Mouse (Mus musculus) WW6 (cell line): Measurements from ENCODE around the gene Nudt2.
A peak's percentile ranks its signal among the peaks of the same experiment; 100 is the strongest.
"Not testable (repeated sequence)": the region's sequence is repeated elsewhere in the genome, so short reads cannot be mapped to it uniquely, and the experiment has no call there.

Experiments
- DNase-seq: peaks from one replicate; pipeline ENCODE4 v3.0.0-alpha.2; 2013; ENCODE audit warnings: low read depth, low spot score

The Nudt2 gene

DNA sequence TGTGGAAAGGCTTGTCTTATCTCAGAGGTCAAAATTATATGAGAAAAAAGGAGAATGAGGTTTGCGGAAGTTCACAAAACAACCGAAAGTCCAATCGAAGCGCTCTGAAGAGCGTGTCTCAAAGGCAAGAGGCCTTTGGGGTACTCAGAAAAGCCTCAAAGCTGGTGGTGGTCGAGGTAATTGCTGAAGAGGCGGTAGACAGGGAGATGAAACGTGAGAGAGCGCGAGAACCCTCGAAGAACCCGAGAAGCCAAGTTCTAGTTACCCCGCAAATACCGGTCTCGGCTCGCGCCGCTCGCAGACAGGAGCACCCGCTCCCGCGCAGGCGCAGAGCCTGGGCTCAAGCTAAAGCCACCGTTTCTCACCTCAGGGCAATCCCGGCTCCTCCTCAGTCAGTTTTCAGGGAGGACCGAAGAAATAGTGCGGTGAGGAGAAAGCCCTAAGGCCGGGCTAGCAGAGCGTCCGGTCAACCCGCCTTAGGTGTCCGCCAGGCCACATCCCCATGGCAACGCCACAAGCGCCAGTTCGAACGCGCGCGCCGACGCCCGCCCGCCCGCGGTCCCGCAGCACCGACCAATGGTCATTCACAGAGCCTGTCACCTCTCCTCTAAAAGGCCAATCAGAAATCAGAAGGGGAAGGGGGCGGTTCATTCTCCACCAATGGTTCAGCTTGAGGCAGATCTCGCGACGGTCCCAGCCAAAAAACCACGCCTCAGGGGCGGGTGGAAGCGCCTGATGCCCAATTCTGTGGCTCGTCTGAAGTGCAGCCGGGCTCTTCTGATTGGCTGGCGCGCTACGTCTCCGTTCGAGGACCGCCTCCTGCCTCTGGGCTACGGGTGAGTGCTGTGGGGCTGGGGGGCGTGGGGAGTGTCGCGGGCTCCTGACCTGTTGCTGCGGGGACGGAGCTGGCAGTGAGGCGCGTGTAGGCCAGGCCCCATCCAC lies at the start of gene Nudt2, which contains the start of gene Kif24:
TSS of gene Nudt2 (plus strand) at position 807 of the 942 bp plus-strand sequence.
TSS of gene Kif24 (minus strand) at position 543 of the 942 bp plus-strand sequence.
- peak; percentile 98 for DNase-seq

DNA sequence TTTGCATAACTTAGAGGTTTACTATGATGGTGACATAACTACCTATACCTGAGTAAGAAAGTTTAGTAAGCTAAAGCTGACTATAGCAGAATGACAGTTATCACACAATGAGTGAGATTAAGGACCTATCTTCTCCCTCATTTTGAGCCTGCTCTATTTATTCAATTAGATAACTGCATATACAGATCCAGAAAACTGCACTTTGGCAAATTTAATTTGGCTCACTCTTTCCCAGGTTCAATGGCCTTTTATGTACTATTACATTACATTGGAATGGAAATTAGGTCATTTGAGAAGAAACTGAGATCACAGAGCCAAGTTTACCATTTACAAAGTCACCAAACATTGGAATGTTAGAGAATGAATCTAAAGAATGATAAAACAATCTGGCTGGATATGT lies 48.0 kb upstream of the Nudt2 start:
- no peak for DNase-seq

DNA sequence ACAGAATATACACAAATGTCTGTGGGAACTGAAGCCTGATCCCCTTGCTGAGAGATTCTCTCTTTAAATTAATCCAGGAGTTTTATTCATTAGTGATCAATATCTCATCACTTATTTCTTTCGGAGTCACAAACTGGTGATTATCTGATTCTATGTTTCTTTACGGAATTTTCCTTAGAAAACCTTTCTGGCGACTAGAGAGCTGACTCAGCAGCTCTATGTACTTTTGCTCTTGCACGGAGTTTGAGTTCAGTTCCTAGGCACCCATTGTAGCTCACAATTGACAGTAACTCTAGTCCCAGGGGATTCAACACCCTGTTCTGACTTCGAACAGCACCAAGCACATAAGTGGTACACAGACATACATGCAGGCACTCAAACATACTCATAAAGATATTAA lies 26.0 kb upstream of the Nudt2 start:
- no peak for DNase-seq

GRCm38 (mm10) chr4:41442790-41443302 lies 22.1 kb upstream of the Nudt2 start:
- DNase-seq, result no peak

- DNase-seq, result no peak
Measured at GRCm38 (mm10) chr4:41447595-41447994, 17.4 kb upstream of the Nudt2 start.

DNA sequence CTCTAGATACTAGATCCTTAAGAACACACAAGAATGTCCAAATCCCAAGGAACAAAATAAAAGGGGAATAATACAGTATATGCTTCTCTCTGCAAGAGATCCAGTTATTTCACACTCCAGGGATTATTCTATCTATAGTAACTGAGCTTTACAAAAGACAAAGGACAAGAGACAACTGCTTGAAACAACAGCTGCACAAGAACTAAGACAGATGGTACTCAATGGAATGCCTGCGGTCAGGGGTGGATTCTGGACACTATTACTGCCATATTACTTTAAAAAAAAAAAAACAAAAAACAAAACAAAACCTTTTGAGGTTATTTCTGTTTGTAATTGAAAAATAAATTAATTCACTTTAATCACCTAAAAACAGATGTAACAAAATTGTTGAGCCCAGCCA lies 4.3 kb upstream of the Nudt2 start:
- no peak for DNase-seq

DNA sequence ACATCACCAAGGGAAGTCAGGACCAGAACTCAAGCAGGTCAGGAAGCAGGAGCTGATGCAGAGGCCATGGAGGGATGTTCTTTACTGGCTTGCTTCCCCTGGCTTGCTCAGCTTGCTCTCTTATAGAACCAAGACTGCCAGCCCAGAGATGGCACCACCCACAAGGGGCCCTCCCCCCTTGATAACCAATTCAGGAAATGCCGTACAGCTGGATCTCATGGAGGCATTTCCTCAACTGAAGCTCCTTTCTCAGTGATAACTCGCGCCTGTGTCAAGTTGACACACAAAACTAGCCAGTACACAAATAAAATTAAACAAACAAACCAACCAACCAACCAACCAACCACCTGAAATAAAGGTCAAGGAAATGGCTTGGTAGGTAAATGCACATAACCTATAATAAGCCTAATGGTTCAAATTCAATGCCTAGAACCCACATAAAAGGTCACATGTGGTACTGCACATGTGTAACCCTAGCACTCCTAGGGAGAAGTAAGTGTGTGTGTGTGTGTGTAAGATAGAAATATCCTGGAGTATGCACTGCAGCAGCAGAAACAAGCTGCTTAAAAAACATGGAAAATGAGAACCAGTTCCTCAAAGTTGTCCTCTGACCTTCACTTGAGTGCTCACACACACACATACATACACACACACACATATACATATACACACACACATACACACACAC lies 1.8 kb upstream of the Nudt2 start:
- DNase-seq, result not testable (repeated sequence)

- no peak for DNase-seq
Measured at GRCm38 (mm10) chr4:41465287-41465665, 325 bp downstream of the Nudt2 start.

DNA sequence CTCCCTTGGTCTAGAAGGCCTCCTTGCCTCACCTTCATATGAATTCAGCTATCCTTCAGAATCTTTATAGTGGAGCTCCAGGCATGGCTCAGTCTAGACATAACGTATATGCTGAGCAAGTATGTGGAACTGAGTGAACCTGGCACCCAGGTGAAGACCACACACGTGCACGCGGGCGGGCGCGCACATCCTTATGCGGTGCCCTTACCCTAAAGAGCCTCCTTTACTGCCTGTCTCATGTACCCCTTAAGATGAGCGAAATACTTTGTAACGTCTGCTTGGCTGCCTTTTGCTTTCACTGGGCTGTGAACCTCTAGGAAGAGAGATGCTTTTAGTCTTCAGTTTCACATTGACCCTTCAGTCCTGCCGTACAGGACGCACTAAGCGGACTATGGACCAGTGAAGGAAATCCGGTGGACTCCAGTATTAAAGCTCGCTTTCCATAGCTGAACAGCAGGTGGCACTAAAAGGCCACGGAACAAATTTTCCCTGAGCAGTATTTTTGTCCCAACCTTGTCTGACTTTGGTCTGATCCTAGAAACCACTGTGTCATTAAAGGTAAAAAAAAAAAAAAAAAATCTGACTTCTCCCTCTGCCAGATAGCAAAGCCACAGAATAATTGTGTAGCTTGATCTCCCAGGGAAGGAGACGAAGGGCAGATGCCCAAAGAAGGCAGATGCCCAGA lies 3.6 kb downstream of the Nudt2 start:
- no peak for DNase-seq

GRCm38 (mm10) chr4:41469199-41469598 lies 4.2 kb downstream of the Nudt2 start:
- DNase-seq, result no peak

DNA sequence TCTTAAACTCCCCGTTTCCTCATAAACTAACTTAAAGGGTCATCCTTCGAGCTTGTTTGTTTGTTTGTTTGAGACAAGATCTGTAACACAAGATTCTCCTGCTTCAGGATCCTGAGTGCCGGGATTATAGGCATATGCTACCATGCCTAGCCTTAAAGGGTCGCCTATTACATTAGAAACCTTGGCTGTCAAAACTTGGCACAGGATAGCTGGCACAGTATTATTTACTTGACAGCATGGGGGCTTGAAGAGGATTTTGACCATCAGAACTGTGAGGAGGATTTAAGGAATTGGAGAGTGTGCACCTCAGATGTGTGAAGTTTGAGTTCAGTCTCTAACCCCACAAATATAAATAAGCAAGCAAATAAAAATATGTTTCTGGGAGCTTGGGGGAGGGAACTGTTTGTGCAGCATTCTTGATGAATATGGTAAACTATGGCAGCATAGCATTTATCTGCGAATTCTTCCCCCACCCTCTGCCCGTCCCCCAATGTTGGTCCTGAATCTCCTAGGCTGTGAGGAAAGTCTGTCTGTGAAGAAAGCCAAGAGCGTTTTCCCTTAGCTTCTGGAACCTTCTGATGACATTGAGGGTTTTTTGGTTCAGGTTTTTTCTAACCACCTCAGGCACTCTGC lies 5.2 kb downstream of the Nudt2 start:
- no peak for DNase-seq

- DNase-seq, result no peak
Measured at GRCm38 (mm10) chr4:41470684-41471383, 5.9 kb downstream of the Nudt2 start.

DNA sequence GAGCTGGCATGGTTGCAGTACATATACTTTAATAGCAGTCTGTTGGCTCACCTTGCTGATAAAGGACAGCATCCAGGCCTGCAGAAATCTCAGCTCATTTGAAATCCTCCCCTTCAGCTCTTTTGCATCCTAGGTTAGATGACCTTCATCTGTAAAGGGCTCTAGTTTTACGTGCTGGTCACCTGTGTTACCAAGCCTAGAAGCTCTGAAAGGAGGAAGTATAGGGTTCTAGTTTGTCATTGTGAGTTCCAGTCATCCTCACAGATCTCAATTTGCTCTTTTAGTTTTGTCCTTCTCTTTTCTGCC lies 6.4 kb downstream of the Nudt2 start:
- DNase-seq, result no peak

- no peak for DNase-seq
Measured at GRCm38 (mm10) chr4:41477648-41478160, 12.8 kb downstream of the Nudt2 start.

GRCm38 (mm10) chr4:41478751-41479455 lies 14.0 kb downstream of the Nudt2 start:
- DNase-seq, result no peak

DNA sequence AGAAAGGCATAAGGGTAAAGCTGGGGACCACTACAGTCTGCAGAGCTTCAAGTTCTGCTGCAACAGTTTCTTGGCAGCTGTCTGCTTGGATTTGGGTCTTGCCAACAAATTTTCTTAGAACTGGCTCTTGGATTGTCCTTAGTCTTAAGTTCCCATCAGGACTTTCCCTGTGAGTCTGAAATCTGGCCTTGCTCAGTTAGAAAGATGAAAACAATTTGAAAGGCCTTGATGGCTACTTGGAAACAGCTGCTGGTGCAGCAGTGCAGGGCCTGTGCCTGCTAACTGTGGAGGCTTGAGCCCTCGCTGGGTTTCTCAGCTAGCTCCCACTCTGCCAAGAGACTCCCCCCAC lies 14.5 kb downstream of the Nudt2 start:
- DNase-seq, result no peak

DNA sequence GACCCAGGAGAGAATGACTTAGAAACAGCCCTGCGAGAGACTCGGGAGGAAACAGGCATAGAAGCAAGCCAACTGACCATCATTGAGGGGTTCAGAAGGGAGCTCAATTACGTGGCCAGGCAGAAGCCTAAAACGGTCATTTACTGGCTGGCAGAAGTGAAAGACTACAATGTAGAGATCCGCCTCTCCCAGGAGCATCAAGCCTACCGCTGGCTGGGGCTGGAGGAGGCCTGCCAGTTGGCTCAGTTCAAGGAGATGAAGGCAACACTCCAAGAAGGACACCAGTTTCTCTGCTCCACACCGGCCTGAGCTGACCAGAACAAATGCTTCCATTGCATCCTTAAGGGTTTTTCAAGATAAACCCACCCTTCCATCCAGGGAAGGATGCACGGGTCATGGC lies 15.3 kb downstream of the Nudt2 start:
- no peak for DNase-seq

GRCm38 (mm10) chr4:41481601-41482017 lies 16.7 kb downstream of the Nudt2 start:
- no peak for DNase-seq

DNA sequence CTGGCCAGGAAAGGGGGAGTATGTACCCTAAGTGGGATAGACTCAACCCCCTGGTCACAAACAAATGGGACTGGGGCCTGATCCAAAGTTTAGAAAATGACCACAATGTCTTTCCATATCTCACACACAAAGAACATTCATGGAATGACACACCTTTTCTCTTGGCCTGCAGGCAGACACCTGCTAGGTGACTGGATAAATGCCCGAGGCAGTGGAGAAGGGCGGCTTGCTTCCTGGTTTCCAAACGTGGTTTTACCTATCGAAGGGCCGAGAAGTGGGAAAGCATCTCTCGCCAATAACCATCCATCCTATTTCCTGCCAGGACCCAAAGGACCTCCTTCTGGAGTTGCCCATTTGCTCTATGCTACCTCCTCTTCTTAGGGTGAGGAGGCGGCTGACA lies 28.0 kb downstream of the Nudt2 start:
- DNase-seq, result no peak

- no peak for DNase-seq
Measured at GRCm38 (mm10) chr4:41493464-41494116, 28.6 kb downstream of the Nudt2 start.
